Comparison of ENCODE assay signal across 28 mouse cellular contexts in genomic region chr2:153177188-153177587, GRCm38 (mm10). TPM values are rescaled to one million over a fixed set of nuclear protein-coding genes. Genes with fewer than 3 reads are reported as not detected.
DNase-seq lines count a peak whose midpoint lies in the region; ATAC-seq and TF ChIP-seq lines count a peak whose summit lies in the region.
"Had no signal": no experiment of that assay in that cellular context is flagged by ENCODE, and none has a peak within 500 bp of the region (broad histone marks: within the 10 kb centered on the region; RNA-seq: fewer than 3 reads in every experiment).

No protein-coding gene starts in this region.

- no peak overlapping the region for H3K4me2 ChIP-seq in liver, postnatal 0 days (ENCODE audit: low read depth, low read length)
- H3K4me2 ChIP-seq in midbrain, postnatal 0 days (ENCODE audit: low read depth, low read length, poor library complexity, severe bottlenecking): no peak overlapping the region
- H3K4me2 ChIP-seq: forebrain, embryonic 13.5 days; heart, embryonic 12.5 days; heart, embryonic 15.5 days; hindbrain, embryonic 13.5 days had no signal

- no peak overlapping the region for H3K4me3 ChIP-seq in kidney, adult 2 months (ENCODE audit: insufficient read depth, low read depth, low read length)
- no peak overlapping the region for H3K4me3 ChIP-seq in liver, adult 2 months (ENCODE audit: insufficient read depth, low read depth, low read length)
- H3K4me3 ChIP-seq in liver, postnatal 0 days (ENCODE audit: low read depth, low read length): no peak overlapping the region
- no peak overlapping the region for H3K4me3 ChIP-seq in midbrain, postnatal 0 days (ENCODE audit: low read depth, low read length)
- H3K4me3 ChIP-seq: forebrain, embryonic 10.5 days; forebrain, embryonic 13.5 days; heart, embryonic 12.5 days; heart, embryonic 15.5 days; hindbrain, embryonic 10.5 days; hindbrain, embryonic 13.5 days had no signal

- H3K79me2 ChIP-seq in liver, adult 2 months (ENCODE audit: control insufficient read depth, insufficient read depth, low read length): peaks cover 9% of the 10 kb centered on the region; the same call in 1 of the 2 replicates

- ATAC-seq in liver, postnatal 0 days: peak; percentile 50; the same call in 1 of the 2 replicates
- no peak for ATAC-seq in midbrain, postnatal 0 days (ENCODE audit: low FRiP score)
- ATAC-seq: forebrain, embryonic 13.5 days; forebrain, postnatal 0 days; hindbrain, postnatal 0 days had no signal

- H3K36me3 ChIP-seq in kidney, adult 2 months (ENCODE audit: control insufficient read depth, insufficient read depth, low read length): no peaks in the 10 kb centered on the region
- H3K36me3 ChIP-seq in liver, adult 2 months (ENCODE audit: control insufficient read depth, insufficient read depth, low read length): peaks cover 10% of the 10 kb centered on the region
- H3K36me3 ChIP-seq in liver, postnatal 0 days (replicated peaks; ENCODE audit: insufficient read depth, low read length): peaks cover 21% of the 10 kb centered on the region
- H3K36me3 ChIP-seq in midbrain, postnatal 0 days (ENCODE audit: insufficient read depth, low read length): peaks cover 18% of the 10 kb centered on the region

- DNase-seq in kidney, adult 2 months: peak; percentile 46
- DNase-seq in kidney, adult 11 months: no peak
- peak; percentile 81 for DNase-seq in liver, adult 2 months (ENCODE audit: extremely low read depth, low read depth, low spot score)
- no peak for DNase-seq in liver
- peak; percentile 41 for DNase-seq in 3T3-L1 (ENCODE audit: low read depth, low spot score)
- DNase-seq in liver, postnatal 0 days: no peak
- no peak for DNase-seq in frontal cortex, postnatal 25 days (ENCODE audit: low spot score in 2 of 2)
- no peak for DNase-seq in midbrain, postnatal 0 days (ENCODE audit: low spot score)
- DNase-seq: adrenal gland, adult 2 months; adrenal gland, postnatal 14 days; B cell, adult 2 months; cerebellum, adult 11-12 months; cerebellum, adult 8-10 months; cerebellum, postnatal 14 days; forebrain, postnatal 0 days; gastrocnemius, postnatal 25 days; heart, adult 18-20 months; heart, postnatal 10 days; heart, postnatal 36 days had no signal

- H3K4me1 ChIP-seq in kidney, adult 2 months (ENCODE audit: control insufficient read depth, insufficient read depth, low read length): peaks cover 11% of the 10 kb centered on the region; the same call in 1 of the 2 replicates
- H3K4me1 ChIP-seq in liver, adult 2 months (ENCODE audit: control insufficient read depth, insufficient read depth, low read length): peaks cover 26% of the 10 kb centered on the region
- H3K4me1 ChIP-seq in liver, postnatal 0 days (ENCODE audit: insufficient read depth): peaks cover 9% of the 10 kb centered on the region
- H3K4me1 ChIP-seq in midbrain, postnatal 0 days (ENCODE audit: insufficient read depth, low read length): no peaks in the 10 kb centered on the region
- H3K4me1 ChIP-seq: forebrain, embryonic 10.5 days; forebrain, embryonic 13.5 days; heart, embryonic 15.5 days; hindbrain, embryonic 13.5 days had no signal

- H3K27me3 ChIP-seq in kidney, adult 2 months (replicated peaks; ENCODE audit: control insufficient read depth, insufficient read depth, low read length): no peaks in the 10 kb centered on the region
- no peaks in the 10 kb centered on the region for H3K27me3 ChIP-seq in liver, adult 2 months (ENCODE audit: control insufficient read depth, insufficient read depth, low read length)
- no peaks in the 10 kb centered on the region for H3K27me3 ChIP-seq in liver, postnatal 0 days (ENCODE audit: insufficient read depth, low read length)
- no peaks in the 10 kb centered on the region for H3K27me3 ChIP-seq in midbrain, postnatal 0 days (ENCODE audit: insufficient read depth, low read length)
- H3K27me3 ChIP-seq: CH12.LX; forebrain, embryonic 13.5 days; heart, embryonic 12.5 days; heart, embryonic 15.5 days; hindbrain, embryonic 13.5 days had no signal

- no peak overlapping the region for H3K9ac ChIP-seq in liver, adult 2 months (ENCODE audit: low read depth, low read length)
- no peak overlapping the region for H3K9ac ChIP-seq in liver, postnatal 0 days (replicated peaks)
- no peak overlapping the region for H3K9ac ChIP-seq in midbrain, postnatal 0 days (replicated peaks; ENCODE audit: low read length, poor library complexity, severe bottlenecking)
- H3K9ac ChIP-seq: forebrain, embryonic 13.5 days; forebrain, postnatal 0 days; heart, embryonic 12.5 days; heart, embryonic 15.5 days; hindbrain, embryonic 13.5 days had no signal

- TF ChIP-seq POLR2A in kidney, adult 2 months (IDR thresholded peaks at IDR 0.05; ENCODE audit: low read depth, low read length): no peak
- TF ChIP-seq POLR2A in liver, adult 2 months (IDR thresholded peaks at IDR 0.05; ENCODE audit: extremely low read depth, insufficient read depth, low read length): no peak

- TF ChIP-seq EP300 in liver, postnatal 0 days (IDR thresholded peaks at IDR 0.05; ENCODE audit: low read depth): no peak

- H3K27ac ChIP-seq in kidney, adult 2 months (ENCODE audit: insufficient read depth, low read depth, low read length): no peak overlapping the region; the same call in 1 of the 2 replicates
- peak overlapping the region; percentile 72 for H3K27ac ChIP-seq in liver, adult 2 months (replicated peaks; ENCODE audit: insufficient read depth, low read depth, low read length)
- peak overlapping the region; percentile 60; the same call in 1 of the 2 replicates for H3K27ac ChIP-seq in liver, postnatal 0 days (ENCODE audit: low read depth)
- H3K27ac ChIP-seq in midbrain, postnatal 0 days (ENCODE audit: low read depth, low read length): no peak overlapping the region
- H3K27ac ChIP-seq: forebrain, embryonic 10.5 days; forebrain, embryonic 13.5 days; heart, embryonic 15.5 days; hindbrain, embryonic 10.5 days; hindbrain, embryonic 13.5 days; hindbrain, postnatal 0 days had no signal

- TF ChIP-seq CTCF in kidney, adult 2 months (conservative IDR thresholded peaks at IDR 0.05; ENCODE audit: insufficient read depth, insufficient read length, low read depth, low read length): no peak
- TF ChIP-seq CTCF in liver, adult 2 months (IDR thresholded peaks at IDR 0.05; ENCODE audit: low read depth, low read length): no peak
- no peak for TF ChIP-seq CTCF in liver, postnatal 0 days (IDR thresholded peaks at IDR 0.05; ENCODE audit: low read depth)
- TF ChIP-seq CTCF in midbrain, postnatal 0 days (IDR thresholded peaks at IDR 0.05): no peak

- WGBS in kidney, adult 2 months: 63% methylated on average over 3 of the region's 3 CpGs
- WGBS in liver, adult 2 months: 28% methylated on average over 3 of the region's 3 CpGs
- 77% methylated on average over 3 of the region's 3 CpGs for WGBS in liver, postnatal 0 days (ENCODE audit: insufficient replicate concordance)
- WGBS in midbrain, postnatal 0 days: 93% methylated on average over 3 of the region's 3 CpGs

- no peaks in the 10 kb centered on the region for H3K9me3 ChIP-seq in liver, postnatal 0 days (ENCODE audit: low read length)
- H3K9me3 ChIP-seq in midbrain, postnatal 0 days (ENCODE audit: low read length): no peaks in the 10 kb centered on the region
- H3K9me3 ChIP-seq: forebrain, embryonic 10.5 days; forebrain, embryonic 13.5 days; G1E; heart, embryonic 12.5 days; heart, embryonic 15.5 days; hindbrain, embryonic 10.5 days; hindbrain, embryonic 13.5 days had no signal

RNA-seq across cellular contexts. Expression of gene Tm9sf4, which starts 16.1 kb away (rescaled TPM):
- polyA plus RNA-seq in kidney, adult 2 months (2012; rRNA removed): 46.0 and 49.5 TPM in 2 replicates
- total RNA-seq in liver, adult 2 months (2014; rRNA removed): 28.0 and 37.1 TPM in 2 replicates
- polyA plus RNA-seq in liver, adult 2 months (2012; rRNA removed): 38.8 and 45.5 TPM in 2 replicates
- 24.4 and 24.7 TPM in 2 replicates for polyA plus RNA-seq in liver, postnatal 0 days (2015; fragmentation: Nextera tagmentation; extraction: Ambion mirVana)
- 61.9 and 64.5 TPM in 2 replicates for total RNA-seq in midbrain, postnatal 0 days (2014; rRNA removed)
- polyA plus RNA-seq in midbrain, postnatal 0 days (2015; fragmentation: Nextera tagmentation; extraction: Ambion mirVana): 72.2 and 84.2 TPM in 2 replicates

RNA-seq across cellular contexts. Expression of gene Tspyl3, which starts 48.1 kb away (rescaled TPM):
- polyA plus RNA-seq in kidney, adult 2 months (2012; rRNA removed): 2.2 and 2.3 TPM in 2 replicates
- 0.37 and 0.47 TPM in 2 replicates for total RNA-seq in liver, adult 2 months (2014; rRNA removed)
- polyA plus RNA-seq in liver, adult 2 months (2012; rRNA removed): 0.36 and 0.43 TPM in 2 replicates
- polyA plus RNA-seq in liver, postnatal 0 days (2015; fragmentation: Nextera tagmentation; extraction: Ambion mirVana): 1.1 TPM in 2 replicates
- total RNA-seq in midbrain, postnatal 0 days (2014; rRNA removed): 30.1 and 38.8 TPM in 2 replicates
- 54.7 and 59.4 TPM in 2 replicates for polyA plus RNA-seq in midbrain, postnatal 0 days (2015; fragmentation: Nextera tagmentation; extraction: Ambion mirVana)

Comparison
In these comparisons a context has a peak if more than half of its experiments do, and no peak if none do; other contexts are left out.
1. DNase-seq: peak in kidney, adult 2 months (single experiment), liver, adult 2 months (single experiment) and 3T3-L1 (single experiment); none in kidney, adult 11 months (single experiment), liver (single experiment), liver, postnatal 0 days (single experiment), frontal cortex, postnatal 25 days (0 of 2) and midbrain, postnatal 0 days (single experiment).
2. H3K27ac ChIP-seq: peak in liver, adult 2 months (single experiment) and liver, postnatal 0 days (single experiment); none in kidney, adult 2 months (single experiment) and midbrain, postnatal 0 days (single experiment).
3. RNA of gene Tspyl3, which starts 48.1 kb away (polyA plus RNA-seq): 54.7 to 59.4 TPM in midbrain, postnatal 0 days; 2.2 to 2.3 TPM in kidney, adult 2 months, 1.1 TPM in liver, postnatal 0 days and 0.36 to 0.43 TPM in liver, adult 2 months; every median in the first group is over 10 times any median in the second.